Mouse (Mus musculus): Measurements from ENCODE around the gene Nav3.

DNA sequence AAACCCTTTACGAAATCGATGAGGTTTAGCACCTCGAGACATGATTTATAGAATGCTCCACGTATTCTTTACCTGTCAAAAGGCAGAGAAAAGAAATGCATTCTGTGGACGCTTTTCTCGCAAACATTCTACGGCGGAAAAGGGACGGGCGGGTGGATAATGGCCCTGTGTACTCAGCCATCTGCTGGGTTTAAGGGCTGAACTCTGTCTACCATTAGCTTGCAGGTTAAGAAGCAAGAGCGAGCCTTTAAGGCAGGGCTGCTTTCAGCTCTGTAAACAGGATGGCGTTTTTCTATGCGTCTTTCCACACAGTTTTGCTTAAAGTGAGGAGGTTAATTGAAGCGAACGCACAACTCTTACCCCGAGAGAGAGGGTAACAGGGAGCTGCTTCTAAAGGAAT lies 818.3 kb downstream of the Nav3 start:
- no peak for TF ChIP-seq CTCF (IDR thresholded peaks at IDR 0.05; ENCODE audit: extremely low read depth, insufficient read depth, low read length)
- no peak for TF ChIP-seq POLR2A (IDR thresholded peaks at IDR 0.05; ENCODE audit: extremely low read depth, insufficient read depth, low read length)
